Mouse (Mus musculus) gastrocnemius, adult 18-20 months (tissue): ENCODE measurements at regions not wholly inside any gene's neighbourhood (a gene's known extent, or its start where the extent isn't known, plus 50 kb on each side); places are given as distances from the start of the nearest gene placed in this dataset.
A peak's percentile ranks its signal among the peaks of the same experiment; 100 is the strongest.

Experiments
- DNase-seq: peaks from one replicate; pipeline ENCODE4 v3.0.0; 2021; ENCODE audit warnings: low spot score

GRCm38 (mm10) chr8:127753793-127754565, 604.4 kb upstream of the Nrp1 start:
- no peak for DNase-seq

- no peak for DNase-seq
These were observed 601.0 kb upstream of the Nrp1 start for GRCm38 (mm10) chr8:127757396-127757795.

- DNase-seq, result no peak
These were observed 598.5 kb upstream of the Nrp1 start for GRCm38 (mm10) chr8:127759906-127760305.

GRCm38 (mm10) chr8:127765199-127765598, 593.2 kb upstream of the Nrp1 start:
- DNase-seq, result no peak

GRCm38 (mm10) chr8:127768311-127768710, 590.1 kb upstream of the Nrp1 start:
- DNase-seq, result no peak

- DNase-seq, result no peak
These were observed 588.8 kb upstream of the Nrp1 start for GRCm38 (mm10) chr8:127769651-127770050.

- no peak for DNase-seq
These were observed 586.6 kb upstream of the Nrp1 start for GRCm38 (mm10) chr8:127771781-127772180.

GRCm38 (mm10) chr8:127772415-127772814, 586.0 kb upstream of the Nrp1 start:
- no peak for DNase-seq

- DNase-seq, result no peak
These were observed 585.5 kb upstream of the Nrp1 start for GRCm38 (mm10) chr8:127772917-127773316.

GRCm38 (mm10) chr8:127774642-127775041, 583.8 kb upstream of the Nrp1 start:
- no peak for DNase-seq

- DNase-seq, result no peak
These were observed 583.2 kb upstream of the Nrp1 start for GRCm38 (mm10) chr8:127775160-127775559.

- DNase-seq, result no peak
These were observed 582.7 kb upstream of the Nrp1 start for GRCm38 (mm10) chr8:127775747-127776146.

- no peak for DNase-seq
These were observed 579.9 kb upstream of the Nrp1 start for GRCm38 (mm10) chr8:127778352-127779020.

GRCm38 (mm10) chr8:127779021-127779689, 579.2 kb upstream of the Nrp1 start:
- no peak for DNase-seq

GRCm38 (mm10) chr8:127780596-127780995, 577.8 kb upstream of the Nrp1 start:
- DNase-seq, result no peak

GRCm38 (mm10) chr8:127781011-127781410, 577.4 kb upstream of the Nrp1 start:
- DNase-seq, result no peak

GRCm38 (mm10) chr8:127792611-127793010, 565.8 kb upstream of the Nrp1 start:
- no peak for DNase-seq

GRCm38 (mm10) chr8:127799849-127800471, 558.4 kb upstream of the Nrp1 start:
- DNase-seq, result no peak

- peak; percentile 15 for DNase-seq
These were observed 556.3 kb upstream of the Nrp1 start for GRCm38 (mm10) chr8:127802136-127802535.

GRCm38 (mm10) chr8:127802661-127803333, 555.6 kb upstream of the Nrp1 start:
- no peak for DNase-seq
